Comparison of ENCODE assay signal across 13 mouse cellular contexts in the genomic region with DNA sequence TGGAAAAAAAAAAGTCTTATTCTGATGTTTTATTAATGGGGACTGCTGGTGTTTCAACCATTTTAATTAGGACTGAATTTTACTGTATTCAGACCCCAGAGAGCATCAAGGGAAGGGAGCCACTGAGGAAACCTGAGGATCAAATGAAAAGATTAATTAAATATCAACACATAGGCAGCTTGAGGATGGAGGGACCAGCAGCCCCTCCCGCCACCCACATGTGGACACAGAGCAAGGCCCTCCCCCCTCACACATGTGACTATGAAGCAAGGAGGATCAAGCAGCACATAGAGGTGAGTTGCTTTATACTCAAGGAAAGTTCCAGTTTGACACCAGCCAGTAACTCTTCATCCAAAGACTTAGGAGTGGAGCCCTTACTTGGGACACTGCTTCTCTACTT.
"Had no signal": no experiment of that assay in that cellular context is flagged by ENCODE, and none has a peak within 500 bp of the region (broad histone marks: within the 10 kb centered on the region; RNA-seq: fewer than 3 reads in every experiment).

No protein-coding gene starts in this region.

- ATAC-seq: liver, embryonic 12.5 days had no signal

- H3K4me1 ChIP-seq: liver, embryonic 12.5 days had no signal

- H3K4me3 ChIP-seq: liver, embryonic 12.5 days; midbrain, embryonic 12.5 days; neural tube, embryonic 12.5 days had no signal

- H3K4me2 ChIP-seq: liver, embryonic 12.5 days; lung, embryonic 14.5 days; midbrain, embryonic 12.5 days; neural tube, embryonic 12.5 days had no signal

- DNase-seq: lung, adult 18-20 months; lung, embryonic 14.5 days; lung, postnatal 10 days; lung, postnatal 4 days; right cerebral cortex, postnatal 14 days; spleen, adult 18-20 months; thymus, adult 18-20 months; thymus, postnatal 14 days; thymus, postnatal 4 days had no signal

- H3K27ac ChIP-seq: liver, embryonic 12.5 days; liver, embryonic 14.5 days; midbrain, embryonic 12.5 days; neural tube, embryonic 12.5 days had no signal

- H3K9ac ChIP-seq: liver, embryonic 12.5 days; liver, embryonic 14.5 days; lung, embryonic 14.5 days; midbrain, embryonic 12.5 days; neural tube, embryonic 12.5 days had no signal

- H3K36me3 ChIP-seq: liver, embryonic 12.5 days; midbrain, embryonic 12.5 days; neural tube, embryonic 12.5 days had no signal

- H3K27me3 ChIP-seq: neural tube, embryonic 12.5 days had no signal

- H3K9me3 ChIP-seq: liver, embryonic 12.5 days; midbrain, embryonic 12.5 days; neural tube, embryonic 12.5 days had no signal
